Mouse (Mus musculus) C2C12 (cell line): ENCODE measurements around the gene Wnt16. TPM values are rescaled to one million over a fixed set of nuclear protein-coding genes. Genes with fewer than 3 reads are reported as not detected.

Experiments
- H3K27me3 ChIP-seq: one replicate; pipeline ENCODE4 v1.6.1; 2011; ENCODE audit not compliant: control insufficient read depth, insufficient read depth, insufficient read length
- H3K36me3 ChIP-seq: one replicate; pipeline ENCODE4 v1.6.1; 2011; ENCODE audit not compliant: control insufficient read depth, insufficient read depth
- H3K4me3 ChIP-seq: one replicate; pipeline ENCODE4 v1.5.1; 2011; ENCODE audit warnings: mild to moderate bottlenecking, control low read depth; ENCODE audit not compliant: poor library complexity, insufficient read depth, severe bottlenecking
- H3K79me2 ChIP-seq: one replicate; pipeline ENCODE4 v1.6.1; 2011; ENCODE audit not compliant: control insufficient read depth, insufficient read depth
- H3K79me3 ChIP-seq: one replicate; pipeline ENCODE4 v1.6.1; 2011; ENCODE audit warnings: low read depth, control low read depth
- H3ac ChIP-seq: one replicate; pipeline ENCODE3; 2011; ENCODE audit warnings: low read depth; ENCODE audit not compliant: control insufficient read depth, insufficient read length
- CEBPB ChIP-seq: IDR thresholded peaks from one replicate; pipeline ENCODE4 v1.6.1; 2011; ENCODE audit warnings: low read depth, mild to moderate bottlenecking, control low read depth, moderate library complexity
- CTCF ChIP-seq: IDR thresholded peaks from one replicate; pipeline ENCODE4 v1.5.1; 2011; ENCODE audit not compliant: control insufficient read depth, insufficient read depth, insufficient read length
- FOSL1 ChIP-seq: IDR thresholded peaks from one replicate; pipeline ENCODE4 v1.8.0; 2011; ENCODE audit warnings: mild to moderate bottlenecking, low read length; ENCODE audit not compliant: poor library complexity, insufficient read depth, severe bottlenecking
- MAX ChIP-seq: IDR thresholded peaks from one replicate; pipeline ENCODE4 v1.6.1; 2011; ENCODE audit warnings: mild to moderate bottlenecking, control low read depth
- MYOD1 ChIP-seq: IDR thresholded peaks from one replicate; pipeline ENCODE4 v1.6.1; 2011; ENCODE audit warnings: low read depth; ENCODE audit not compliant: control insufficient read depth, insufficient read length
- MYOG ChIP-seq: IDR thresholded peaks from one replicate; pipeline ENCODE4 v1.6.1; 2011; ENCODE audit not compliant: control insufficient read depth, insufficient read length; ENCODE audit errors: extremely low read depth
- USF1 ChIP-seq: IDR thresholded peaks from one replicate; pipeline ENCODE4 v1.6.1; 2011; ENCODE audit warnings: low read depth, mild to moderate bottlenecking, control low read depth, moderate library complexity
- polyA plus RNA-seq: library from polyadenylated mRNA; unstranded; fragments of >200 nt; fragmentation: generic; extraction: Trizol; gene quantifications from one replicate; pipeline ENCODE4 v1.2.1, GENCODE M21; 2012; ENCODE audit warnings: missing spikeins

Wnt16 gene
- polyA plus RNA-seq, 1 experiment, result not detected

DNA sequence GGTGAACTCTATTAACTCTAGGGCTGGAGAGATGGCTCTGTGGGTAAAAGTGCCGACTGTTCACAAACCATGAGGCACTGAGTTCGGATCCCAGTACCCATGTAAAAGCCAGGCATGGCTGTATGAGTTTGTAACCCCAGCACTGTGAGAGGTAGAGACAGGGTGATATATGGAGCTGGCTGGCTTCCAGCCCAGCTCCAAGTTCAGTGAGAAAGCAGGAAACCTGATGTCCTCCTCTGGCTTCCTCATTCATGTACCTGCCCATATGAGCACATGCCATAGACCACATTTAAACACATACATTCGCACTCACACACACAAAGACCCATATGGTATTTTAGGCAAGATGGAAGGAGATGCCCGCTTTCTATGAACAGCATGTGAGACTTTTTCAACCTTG, 5.6 kb upstream of the Wnt16 start:
- H3K27me3 ChIP-seq, result no peaks in the 10 kb centered on the region

DNA sequence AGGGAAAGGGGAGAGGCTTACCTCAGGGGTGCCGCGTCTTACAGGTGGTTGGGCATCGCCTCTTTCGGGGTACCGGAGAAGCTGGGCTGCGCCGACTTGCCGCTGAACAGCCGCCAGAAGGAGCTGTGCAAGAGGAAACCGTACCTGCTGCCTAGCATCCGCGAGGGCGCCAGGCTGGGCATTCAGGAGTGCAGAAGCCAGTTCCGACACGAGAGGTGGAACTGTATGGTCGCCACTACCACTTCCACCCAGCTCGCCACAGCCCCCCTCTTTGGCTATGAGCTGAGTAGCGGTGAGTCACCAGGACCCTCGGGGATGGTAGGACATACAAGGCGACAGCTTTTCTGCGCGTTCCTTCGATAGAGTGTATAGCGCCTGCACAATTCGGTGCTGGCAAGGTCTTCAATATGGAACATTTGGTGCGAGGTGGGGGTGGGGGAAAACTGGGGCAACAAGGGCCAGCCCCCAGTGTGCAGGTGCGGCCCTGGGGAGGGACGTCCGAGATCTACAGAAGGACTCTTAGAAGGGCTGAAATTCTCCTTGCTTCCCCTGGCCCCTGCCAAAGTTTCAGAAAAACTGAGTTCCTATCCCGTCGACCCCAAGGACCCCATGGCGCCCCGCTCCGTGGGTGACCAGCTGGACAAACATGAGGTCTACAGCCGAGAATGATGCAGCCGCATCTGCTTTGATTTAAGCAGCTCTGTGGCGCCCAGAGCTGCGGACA, 872 bp downstream of the Wnt16 start:
- Histone ChIP-seq H3K36me3 (no peaks in the 10 kb centered on the region), H3K4me3 (no peak overlapping the region), H3ac (no peak overlapping the region), H3K79me3 (no peaks in the 10 kb centered on the region), H3K79me2 (no peaks in the 10 kb centered on the region), H3K27me3 (no peaks in the 10 kb centered on the region)
- TF ChIP-seq MYOG, result no peak
- TF ChIP-seq FOSL1, result no peak
- TF ChIP-seq MAX, result no peak
- no peak for TF ChIP-seq CTCF
- no peak for TF ChIP-seq MYOD1
- TF ChIP-seq USF1, result no peak
- no peak for TF ChIP-seq CEBPB

More for the DNA sequence above, 5.6 kb upstream of the Wnt16 start:
- Histone ChIP-seq H3ac (no peak overlapping the region), H3K36me3 (no peaks in the 10 kb centered on the region), H3K4me3 (no peak overlapping the region), H3K79me2 (no peaks in the 10 kb centered on the region), H3K79me3 (no peaks in the 10 kb centered on the region)
- TF ChIP-seq MYOD1, result no peak

DNA sequence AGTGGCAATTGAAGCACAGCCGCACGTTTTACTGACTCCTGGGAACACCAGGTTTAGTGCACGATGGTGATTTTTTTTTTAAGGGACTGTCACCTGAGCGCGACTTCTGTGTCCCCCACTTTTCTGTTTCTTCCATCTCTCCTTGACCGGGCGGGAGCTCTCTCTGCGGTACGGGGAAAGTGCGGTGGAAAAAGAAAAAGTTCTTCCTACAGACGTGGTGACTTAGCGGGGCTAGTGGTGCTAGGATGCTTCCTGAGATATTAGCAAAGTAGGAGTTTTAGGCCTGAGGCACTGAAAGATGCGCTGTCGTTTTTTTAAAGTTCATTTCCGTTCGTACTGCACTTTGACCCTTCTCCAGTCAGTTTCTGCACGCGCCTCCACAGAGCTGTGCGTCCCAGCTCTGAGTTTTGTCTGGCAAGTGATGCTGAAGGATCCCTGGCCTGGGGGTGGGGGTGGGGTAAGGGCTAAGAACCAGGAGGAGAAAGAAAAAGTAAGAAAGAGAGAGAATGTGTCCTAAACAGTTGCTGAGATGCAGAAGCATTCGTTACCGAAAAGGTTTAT, 1.5 kb downstream of the Wnt16 start:
- no peak for TF ChIP-seq MYOD1
- TF ChIP-seq CEBPB, result no peak
- no peak for TF ChIP-seq MYOG
- TF ChIP-seq MAX, result no peak
- no peak for TF ChIP-seq USF1
- no peak for TF ChIP-seq CTCF
- TF ChIP-seq FOSL1, result no peak
- no peak overlapping the region for H3K4me3 ChIP-seq
- H3ac ChIP-seq, result no peak overlapping the region
- H3K36me3 ChIP-seq, result no peaks in the 10 kb centered on the region
- no peaks in the 10 kb centered on the region for H3K79me3 ChIP-seq
- no peaks in the 10 kb centered on the region for H3K27me3 ChIP-seq
- no peaks in the 10 kb centered on the region for H3K79me2 ChIP-seq

DNA sequence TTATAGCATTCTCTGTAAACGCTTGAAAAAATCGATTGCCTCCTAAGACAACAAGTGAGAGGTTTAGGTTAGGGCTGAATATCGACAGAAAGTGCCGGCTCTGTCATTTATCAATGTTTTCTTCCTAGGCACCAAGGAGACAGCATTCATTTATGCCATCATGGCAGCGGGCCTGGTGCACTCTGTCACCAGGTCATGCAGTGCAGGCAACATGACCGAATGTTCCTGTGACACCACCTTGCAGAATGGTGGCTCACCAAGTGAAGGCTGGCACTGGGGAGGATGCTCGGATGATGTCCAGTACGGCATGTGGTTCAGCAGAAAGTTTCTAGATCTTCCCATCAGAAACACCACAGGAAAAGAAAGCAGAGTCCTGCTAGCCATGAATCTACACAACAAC, 2.8 kb downstream of the Wnt16 start:
- Histone ChIP-seq H3K79me2 (no peaks in the 10 kb centered on the region), H3K27me3 (no peaks in the 10 kb centered on the region), H3K36me3 (no peaks in the 10 kb centered on the region), H3ac (no peak overlapping the region), H3K79me3 (no peaks in the 10 kb centered on the region), H3K4me3 (no peak overlapping the region)
- TF ChIP-seq MYOD1, result no peak
- TF ChIP-seq CTCF, result no peak
- TF ChIP-seq CEBPB, result no peak
- no peak for TF ChIP-seq MAX
- no peak for TF ChIP-seq USF1
- TF ChIP-seq FOSL1, result no peak
- no peak for TF ChIP-seq MYOG

DNA sequence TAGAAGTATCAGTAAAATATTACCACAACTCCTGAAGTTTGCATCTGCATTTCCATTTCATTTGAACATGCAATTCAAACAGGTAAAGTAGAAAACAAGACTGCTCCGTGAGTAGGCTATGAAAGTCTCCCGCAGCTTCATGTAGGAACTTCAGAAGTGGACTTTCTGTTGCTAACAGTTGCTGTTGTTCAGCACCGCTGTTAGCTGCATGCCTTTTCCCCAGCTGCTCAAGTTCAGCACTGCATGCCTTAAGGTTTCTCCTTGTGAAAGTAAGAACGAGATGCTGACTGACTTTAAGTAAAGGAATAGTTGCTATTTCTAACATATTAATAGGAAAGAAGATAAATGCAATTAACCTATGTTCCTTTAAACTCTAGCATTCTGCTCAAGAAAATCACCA, 4.0 kb downstream of the Wnt16 start:
- H3K79me2 ChIP-seq, result no peaks in the 10 kb centered on the region
- no peak overlapping the region for H3ac ChIP-seq
- H3K36me3 ChIP-seq, result no peaks in the 10 kb centered on the region
- no peaks in the 10 kb centered on the region for H3K79me3 ChIP-seq
- TF ChIP-seq MYOD1 (no peak), MAX (no peak), USF1 (no peak), CEBPB (no peak), CTCF (no peak), FOSL1 (no peak), MYOG (no peak)
- no peaks in the 10 kb centered on the region for H3K27me3 ChIP-seq
- no peak overlapping the region for H3K4me3 ChIP-seq

DNA sequence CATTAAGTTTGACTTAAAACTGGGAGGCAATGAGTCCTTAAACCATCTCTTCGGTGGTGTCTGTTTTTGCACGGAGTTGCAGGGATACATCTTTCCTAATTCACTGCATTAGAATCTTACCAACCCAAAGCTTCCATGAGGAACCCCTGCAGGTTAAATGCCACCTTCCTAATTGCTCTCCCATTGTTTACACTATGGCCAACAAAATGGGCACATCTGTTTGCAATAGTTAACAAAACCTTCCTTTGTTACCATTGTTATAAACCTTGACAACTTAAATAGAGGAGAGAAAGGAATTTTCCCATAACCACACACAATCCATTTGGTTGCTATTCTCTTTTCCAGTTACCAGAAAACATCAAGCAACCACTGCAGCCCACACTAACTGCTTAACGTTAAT, 5.9 kb downstream of the Wnt16 start:
- Histone ChIP-seq H3K79me2 (no peaks in the 10 kb centered on the region), H3K27me3 (no peaks in the 10 kb centered on the region), H3K4me3 (no peak overlapping the region), H3K79me3 (no peaks in the 10 kb centered on the region), H3K36me3 (no peaks in the 10 kb centered on the region), H3ac (no peak overlapping the region)
- TF ChIP-seq USF1, result no peak
- TF ChIP-seq MYOG, result no peak
- TF ChIP-seq MAX, result no peak
- TF ChIP-seq MYOD1, result no peak
- TF ChIP-seq CTCF, result no peak
- no peak for TF ChIP-seq CEBPB
- no peak for TF ChIP-seq FOSL1
